Mouse (Mus musculus) cerebellum, postnatal 10 days (tissue): ENCODE data around the gene Bri3.

Experiments
- DNase-seq, 2 experiments: peaks; one replicate each; pipeline ENCODE4 v3.0.0; 2021; ENCODE audit warnings: mixed read lengths in 2 of 2

Bri3 gene

GRCm38 (mm10) chr5:144263496-144263895 is 19.3 kb downstream of the Bri3 start:
- DNase-seq = no peak

- DNase-seq = peak; percentile 71 to 79
Measured at GRCm38 (mm10) chr5:144267535-144268241, 23.5 kb downstream of the Bri3 start.

DNA sequence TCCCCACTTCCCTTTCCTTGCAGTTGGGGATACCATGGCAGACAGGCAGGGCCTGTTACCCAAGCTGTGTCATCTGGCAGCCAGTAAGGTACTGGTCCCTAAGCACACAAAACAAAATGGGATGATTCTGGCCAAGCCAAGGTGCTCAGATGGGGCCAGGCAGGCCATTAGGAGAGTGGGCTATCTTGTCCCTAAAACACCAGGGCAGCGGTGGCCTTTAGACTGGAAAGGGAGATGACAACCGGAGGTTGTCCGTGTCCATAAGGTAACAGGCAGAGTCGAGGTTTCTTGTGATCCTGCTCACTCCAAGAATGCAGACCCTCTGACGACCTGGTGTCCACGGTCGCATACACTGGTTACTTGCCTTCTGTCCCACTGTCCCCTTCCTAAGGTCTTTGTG is 25.7 kb downstream of the Bri3 start:
- no peak for DNase-seq

DNA sequence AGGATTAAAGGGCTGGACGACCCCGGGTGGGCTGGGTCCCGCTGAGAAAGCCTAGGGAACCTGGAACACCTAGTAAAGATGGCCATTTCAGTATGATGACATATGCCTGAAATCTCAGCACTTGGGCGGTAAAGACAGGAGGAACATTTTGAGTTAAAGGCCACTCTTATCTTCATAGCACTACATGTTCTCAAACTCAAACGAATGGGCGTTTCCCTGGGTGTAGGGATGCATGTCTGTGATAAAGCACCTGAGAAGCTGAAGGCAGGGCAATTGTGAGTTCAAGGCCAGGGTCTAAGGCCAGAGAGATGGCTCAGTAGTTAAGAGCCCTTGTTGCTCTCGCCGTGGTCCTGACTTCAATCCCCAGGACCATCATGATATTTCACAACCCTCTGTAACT is 26.2 kb downstream of the Bri3 start:
- no peak for DNase-seq

DNA sequence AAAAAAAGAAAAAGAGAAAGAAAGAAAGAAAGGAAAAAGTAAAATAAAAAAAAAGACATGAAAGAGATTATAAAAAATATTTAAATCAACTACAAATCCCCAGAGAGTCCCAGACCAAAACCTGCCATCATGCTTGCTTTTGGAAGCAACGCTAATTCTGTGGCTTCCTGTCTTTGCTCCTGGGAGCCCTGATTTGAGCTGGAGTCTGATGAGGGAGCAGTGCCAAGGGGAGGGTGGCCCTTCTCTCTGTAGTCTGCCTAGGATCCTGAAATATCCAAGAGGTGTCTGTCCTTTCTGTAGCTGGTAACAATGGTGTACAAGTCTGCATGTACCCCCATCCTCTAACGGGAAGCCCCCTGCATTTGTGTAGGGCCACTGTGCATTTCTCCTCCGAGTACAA is 26.9 kb downstream of the Bri3 start:
- no peak for DNase-seq

DNA sequence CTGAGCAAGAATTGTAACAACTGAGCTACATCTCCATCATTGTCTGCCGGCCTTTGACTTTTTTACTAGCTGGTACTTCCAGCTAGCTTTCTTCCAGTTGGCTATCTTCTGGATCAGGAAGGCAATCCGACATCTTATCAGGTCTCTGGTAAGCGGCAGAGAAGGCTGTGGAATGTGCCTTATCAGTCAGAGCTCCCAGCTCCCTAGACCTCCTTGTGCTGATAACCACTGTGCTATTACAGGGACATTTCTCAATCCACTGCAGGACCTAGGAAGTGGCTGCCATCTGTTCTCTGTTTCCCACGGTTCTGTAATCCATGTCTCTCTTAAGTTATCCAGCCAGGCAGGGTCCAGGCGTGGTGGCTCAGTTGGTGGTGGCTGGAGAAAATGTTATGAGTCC is 27.5 kb downstream of the Bri3 start:
- no peak for DNase-seq

- no peak for DNase-seq
Measured at GRCm38 (mm10) chr5:144274904-144275303, 30.7 kb downstream of the Bri3 start.

- no peak for DNase-seq
Measured at GRCm38 (mm10) chr5:144276898-144277630, 32.8 kb downstream of the Bri3 start.

GRCm38 (mm10) chr5:144278374-144278960 is 34.2 kb downstream of the Bri3 start:
- DNase-seq = peak in 1 of 2 experiments; percentile 21

DNA sequence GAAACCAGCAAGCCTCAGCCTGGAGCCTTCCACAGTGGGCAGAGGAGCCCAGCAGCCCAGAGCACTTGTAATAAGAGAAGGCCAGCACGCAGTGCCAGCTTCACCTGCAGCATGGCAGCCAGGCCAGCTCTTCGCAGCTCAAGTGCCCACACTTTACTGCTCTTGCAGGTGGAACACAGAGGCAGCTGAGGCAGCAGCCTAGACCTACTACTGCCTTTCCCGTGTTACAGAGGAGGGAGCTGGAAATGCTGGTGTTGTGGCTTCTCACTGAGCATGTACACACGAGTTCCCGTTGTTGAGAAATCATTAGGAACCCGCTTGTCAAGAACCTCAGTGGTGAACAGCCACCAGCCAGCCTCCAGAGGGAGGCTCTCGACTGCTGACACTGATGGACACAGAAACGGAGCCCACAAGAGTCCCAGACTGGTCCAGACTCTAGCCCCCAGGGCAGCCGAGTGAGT is 34.9 kb downstream of the Bri3 start:
- DNase-seq = no peak

GRCm38 (mm10) chr5:144279926-144280325 is 35.7 kb downstream of the Bri3 start:
- no peak for DNase-seq

GRCm38 (mm10) chr5:144282470-144283260 is 38.4 kb downstream of the Bri3 start:
- DNase-seq = peak; percentile 57 to 62

DNA sequence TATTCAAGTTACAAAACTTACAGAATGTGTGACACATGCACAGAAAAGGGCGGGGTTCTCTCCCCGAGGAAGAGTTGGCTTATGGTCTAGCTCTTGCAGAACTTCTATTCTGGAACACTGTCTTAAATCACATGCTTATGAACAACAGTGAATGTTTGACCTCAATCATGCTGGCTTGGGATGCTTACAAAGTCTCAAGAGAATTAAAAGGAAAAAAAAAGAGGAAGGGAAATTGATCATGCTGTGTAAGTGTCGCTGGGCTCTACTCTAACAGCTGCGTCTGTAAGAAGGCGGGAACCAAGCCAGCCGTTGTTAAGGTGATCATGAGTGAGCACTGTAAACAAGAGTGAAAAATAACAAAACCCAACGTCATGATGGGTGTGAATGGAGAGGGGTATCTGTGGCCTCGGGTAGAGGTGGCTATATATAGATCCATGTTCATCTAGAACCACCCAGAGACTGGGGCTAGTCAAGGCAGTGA is 39.4 kb downstream of the Bri3 start:
- DNase-seq = no peak

GRCm38 (mm10) chr5:144284599-144284998 is 40.4 kb downstream of the Bri3 start:
- no peak for DNase-seq

GRCm38 (mm10) chr5:144286591-144287266 is 42.5 kb downstream of the Bri3 start:
- DNase-seq = no peak

DNA sequence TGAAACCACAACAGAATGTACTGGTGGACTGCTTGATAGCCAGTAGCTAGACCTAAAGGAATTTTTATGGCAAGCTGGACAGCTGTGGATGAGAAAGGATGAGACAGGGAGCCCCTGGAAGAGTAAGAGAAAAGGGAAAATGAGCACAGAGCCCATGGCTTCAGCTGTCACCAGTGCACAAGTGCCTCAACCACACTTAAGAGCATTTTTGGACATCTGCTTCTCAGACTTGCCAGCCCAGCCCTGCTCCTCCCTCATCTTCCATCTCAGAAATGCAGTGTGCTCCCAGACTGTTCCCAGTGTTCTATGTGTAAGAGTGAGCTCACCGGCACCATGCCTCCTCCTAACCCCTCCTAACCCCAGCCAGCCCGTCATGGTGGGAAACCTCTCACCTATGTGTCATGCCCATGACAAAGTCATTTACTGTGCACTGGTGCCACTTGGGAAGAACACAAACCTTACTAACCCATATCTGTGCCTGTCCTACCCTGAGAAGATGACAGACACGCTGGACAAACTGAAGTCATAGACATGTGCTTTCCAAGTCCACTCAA is 43.1 kb downstream of the Bri3 start:
- no peak for DNase-seq

DNA sequence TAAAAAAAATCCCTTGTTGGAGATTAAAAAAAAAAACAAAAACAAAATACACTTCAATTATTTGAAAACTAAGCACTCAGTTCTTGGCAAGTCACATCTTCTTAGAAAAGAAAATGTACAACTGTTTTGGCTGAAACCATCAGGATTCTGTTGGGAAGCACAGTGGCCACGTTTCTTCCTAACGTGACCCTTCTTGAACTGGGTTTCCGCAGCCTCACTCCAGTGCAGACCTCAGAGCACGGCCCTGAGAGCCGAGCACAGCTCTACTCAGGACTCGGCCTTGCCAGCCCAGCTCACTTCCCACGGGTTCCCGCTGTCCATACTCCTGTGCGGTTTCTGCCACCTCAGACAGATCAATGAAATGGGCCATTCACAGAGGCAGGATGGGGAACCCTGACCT is 44.2 kb downstream of the Bri3 start:
- no peak for DNase-seq

GRCm38 (mm10) chr5:144289769-144290440 is 45.7 kb downstream of the Bri3 start:
- no peak for DNase-seq

DNA sequence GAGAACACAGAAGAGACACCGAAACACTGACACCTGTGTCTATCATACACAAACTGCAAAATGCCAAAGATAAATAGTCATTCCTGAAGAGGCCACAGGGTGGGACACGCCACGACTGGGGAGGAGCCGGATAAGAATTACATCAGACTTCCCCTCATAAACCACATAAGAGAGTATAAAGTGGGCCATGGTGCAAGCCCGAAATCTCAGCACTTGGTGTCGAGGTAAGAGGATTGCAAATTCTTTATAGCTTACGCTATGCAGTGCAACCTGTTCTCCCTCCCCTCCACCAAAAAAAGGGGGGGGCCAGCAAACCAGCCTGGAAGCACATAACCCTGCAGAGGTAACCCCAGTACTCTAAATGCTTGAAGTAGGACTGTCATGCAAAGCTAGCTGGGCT is 50.7 kb downstream of the Bri3 start:
- no peak for DNase-seq

DNA sequence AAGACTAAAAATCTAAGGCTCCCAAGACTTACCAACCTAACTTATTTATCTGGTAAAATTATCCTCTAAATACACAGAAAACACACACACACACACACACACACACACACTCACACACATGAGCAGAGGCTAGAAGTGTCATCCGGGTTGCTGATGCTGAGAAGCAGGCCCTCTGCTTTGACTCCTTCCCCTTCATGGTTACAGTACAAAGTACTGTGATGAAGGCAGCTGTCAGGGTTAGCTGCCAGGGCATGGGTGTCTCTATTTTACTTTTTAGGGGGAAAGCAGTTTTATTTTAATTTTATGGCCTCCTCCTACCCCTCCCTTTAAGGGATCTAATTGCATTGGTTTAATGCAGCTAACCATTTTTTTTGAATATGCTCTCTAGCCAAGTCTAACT is 51.1 kb downstream of the Bri3 start:
- DNase-seq = no peak

GRCm38 (mm10) chr5:144296090-144296604 is 51.9 kb downstream of the Bri3 start:
- DNase-seq = no peak
